Mouse (Mus musculus): Measurements from ENCODE around the gene Sbno2. TPM values are rescaled to one million over a fixed set of nuclear protein-coding genes. Genes with fewer than 3 reads are reported as not detected.
A peak's percentile ranks its signal among the peaks of the same experiment; 100 is the strongest.

The Sbno2 gene
- polyA plus RNA-seq, 1 experiment from 2014 or later: 8.7 TPM

DNA sequence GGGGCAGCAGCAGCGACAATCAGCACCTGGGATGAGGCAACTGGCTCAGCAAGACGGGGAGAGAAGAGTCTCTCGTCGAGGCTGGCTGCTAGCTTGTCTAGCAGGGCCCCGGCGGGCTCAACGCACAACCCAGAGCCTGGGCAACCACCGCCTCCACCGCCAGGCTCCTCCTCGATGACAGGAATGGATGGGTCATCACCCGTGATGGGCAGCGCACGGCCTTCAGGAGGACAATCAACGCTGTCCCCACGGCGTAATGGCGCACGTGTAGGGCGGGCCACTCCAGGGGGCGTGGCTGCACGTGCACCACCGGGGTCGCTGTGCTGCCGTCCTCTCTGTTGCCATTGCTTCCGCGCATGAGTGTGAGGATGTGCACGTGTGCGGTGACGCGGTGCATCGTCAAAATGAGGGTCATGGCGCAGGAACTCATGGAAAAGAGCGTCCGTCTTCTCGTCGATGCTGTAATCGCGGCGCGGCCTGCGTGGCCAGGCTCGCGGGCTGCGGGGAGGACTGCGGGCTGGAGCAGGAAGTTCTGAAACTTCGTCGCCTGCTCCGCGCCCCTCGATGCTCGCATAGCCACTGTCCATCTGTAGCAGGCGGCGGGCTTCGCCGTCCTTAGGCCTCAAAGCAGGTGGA, 26.1 kb upstream of the Sbno2 start:
- 52% methylated on average over 55 of the region's 55 CpGs for WGBS (ENCODE audit: insufficient replicate concordance)
- peaks cover 4% of the 10 kb centered on the region for H3K27me3 ChIP-seq (ENCODE audit: insufficient read depth, low read length)
- peak overlapping the region; percentile 21; the same call in 1 of the 2 replicates for H3K9ac ChIP-seq (replicated peaks)
- H3K9me3 ChIP-seq (ENCODE audit: low read length): no peaks in the 10 kb centered on the region
- H3K4me1 ChIP-seq (ENCODE audit: insufficient read depth): peaks cover 19% of the 10 kb centered on the region
- TF ChIP-seq EP300 (IDR thresholded peaks at IDR 0.05; ENCODE audit: low read depth): no peak
- no peak for TF ChIP-seq CTCF (IDR thresholded peaks at IDR 0.05; ENCODE audit: low read depth)
- DNase-seq: no peak
- ATAC-seq: no peak
- H3K27ac ChIP-seq (ENCODE audit: low read depth): peak overlapping the region; percentile 48; the same call in 1 of the 2 replicates
- H3K36me3 ChIP-seq (replicated peaks; ENCODE audit: insufficient read depth, low read length): peaks cover 46% of the 10 kb centered on the region
- H3K4me2 ChIP-seq (ENCODE audit: low read depth, low read length): no peak overlapping the region
- no peak overlapping the region for H3K4me3 ChIP-seq (ENCODE audit: low read depth, low read length)

DNA sequence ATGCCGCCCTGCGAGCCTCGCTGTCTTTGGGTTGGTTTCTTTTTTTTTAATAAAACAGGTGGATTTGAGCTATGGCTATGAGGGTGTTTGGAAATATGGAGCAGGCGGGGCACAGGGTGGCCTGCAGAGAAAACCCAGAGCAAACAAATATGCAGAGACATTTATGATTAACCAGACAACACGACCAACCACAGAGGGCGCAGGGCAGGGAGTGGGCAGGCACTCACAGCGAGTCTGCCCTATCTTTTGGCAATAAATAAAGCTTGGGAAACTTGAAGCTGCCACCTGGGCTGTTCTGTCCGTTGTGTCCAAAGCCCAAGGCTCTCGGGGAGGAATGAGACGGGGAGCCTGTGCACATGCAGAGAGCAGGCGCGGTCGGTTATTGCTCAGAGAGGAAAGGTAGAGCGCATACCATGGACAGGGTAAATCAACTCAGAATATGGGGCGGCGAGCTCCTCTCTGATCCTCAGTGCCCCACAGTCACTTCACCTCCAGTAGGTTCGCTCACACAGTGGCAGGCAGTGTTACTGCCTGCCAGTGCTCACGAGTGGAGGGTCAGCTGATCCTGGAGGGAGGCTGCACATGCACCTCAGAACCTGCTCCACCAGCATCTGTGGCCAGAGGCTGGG, 25.1 kb upstream of the Sbno2 start:
- Histone ChIP-seq H3K27me3 (ENCODE audit: insufficient read depth, low read length) (no peaks in the 10 kb centered on the region), H3K27ac (ENCODE audit: low read depth) (peak overlapping the region; percentile 66), H3K4me1 (ENCODE audit: insufficient read depth) (peaks cover 17% of the 10 kb centered on the region), H3K4me3 (ENCODE audit: low read depth, low read length) (no peak overlapping the region), H3K4me2 (ENCODE audit: low read depth, low read length) (peak overlapping the region; percentile 13; the same call in 1 of the 2 replicates), H3K36me3 (replicated peaks; ENCODE audit: insufficient read depth, low read length) (peaks cover 55% of the 10 kb centered on the region), H3K9me3 (ENCODE audit: low read length) (no peaks in the 10 kb centered on the region), H3K9ac (replicated peaks) (no peak overlapping the region; the same call in 1 of the 2 replicates)
- ATAC-seq: peak; percentile 86
- TF ChIP-seq EP300 (IDR thresholded peaks at IDR 0.05; ENCODE audit: low read depth): no peak
- TF ChIP-seq CTCF (IDR thresholded peaks at IDR 0.05; ENCODE audit: low read depth): peak; percentile 36
- peak; percentile 69 for DNase-seq
- 70% methylated on average over 18 of the region's 18 CpGs for WGBS (ENCODE audit: insufficient replicate concordance)

DNA sequence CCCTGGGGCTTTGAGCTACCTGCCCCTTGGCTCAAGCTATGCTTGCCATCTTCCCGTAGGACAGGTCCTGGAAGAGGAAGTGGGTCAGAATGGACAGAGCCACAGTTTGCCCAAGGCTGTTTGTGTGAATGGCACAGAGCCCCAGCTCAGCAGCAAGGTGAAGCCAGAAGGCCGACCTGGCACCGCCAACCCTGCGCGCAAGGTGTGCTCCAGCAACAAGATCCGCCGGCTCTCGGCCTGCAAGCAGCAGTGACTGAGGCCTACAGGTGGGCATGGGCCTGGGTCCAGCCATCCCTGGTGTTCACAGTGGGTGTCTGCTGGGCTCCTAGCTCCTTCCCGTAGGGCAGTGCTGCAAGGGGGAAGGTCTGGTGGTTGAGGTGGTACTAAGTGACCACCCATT, 24.5 kb upstream of the Sbno2 start:
- Histone ChIP-seq H3K4me2 (ENCODE audit: low read depth, low read length) (peak overlapping the region; percentile 13; the same call in 1 of the 2 replicates), H3K36me3 (replicated peaks; ENCODE audit: insufficient read depth, low read length) (peaks cover 62% of the 10 kb centered on the region), H3K4me3 (ENCODE audit: low read depth, low read length) (no peak overlapping the region), H3K9ac (replicated peaks) (no peak overlapping the region), H3K4me1 (ENCODE audit: insufficient read depth) (peaks cover 17% of the 10 kb centered on the region), H3K27ac (ENCODE audit: low read depth) (peak overlapping the region; percentile 66), H3K27me3 (ENCODE audit: insufficient read depth, low read length) (no peaks in the 10 kb centered on the region), H3K9me3 (ENCODE audit: low read length) (no peaks in the 10 kb centered on the region)
- no peak for ATAC-seq
- no peak for DNase-seq
- TF ChIP-seq EP300 (IDR thresholded peaks at IDR 0.05; ENCODE audit: low read depth): no peak
- 89% methylated on average over 9 of the region's 9 CpGs for WGBS (ENCODE audit: insufficient replicate concordance)

DNA sequence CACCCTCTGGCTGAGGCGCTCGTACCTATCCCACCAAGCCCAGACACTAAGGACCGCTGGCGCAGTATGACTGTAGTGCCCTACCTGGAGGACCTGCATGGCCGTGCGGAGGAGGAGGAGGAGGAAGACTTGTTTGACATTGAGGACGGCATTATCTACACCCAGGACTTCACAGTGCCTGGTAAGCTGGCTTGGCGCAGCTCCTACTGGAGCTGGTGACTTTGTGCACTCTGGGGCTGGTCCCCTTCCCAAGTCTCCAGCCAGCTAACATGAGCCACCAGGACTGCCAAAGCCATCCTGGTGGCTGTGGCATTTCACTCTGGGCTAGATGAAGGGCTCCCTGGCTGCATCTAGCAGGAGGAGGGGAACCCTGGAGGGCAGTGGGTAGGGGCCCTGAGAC, 22.5 kb upstream of the Sbno2 start:
- peaks cover 71% of the 10 kb centered on the region for H3K36me3 ChIP-seq (replicated peaks; ENCODE audit: insufficient read depth, low read length)
- no peaks in the 10 kb centered on the region for H3K9me3 ChIP-seq (ENCODE audit: low read length)
- no peak overlapping the region for H3K27ac ChIP-seq (ENCODE audit: low read depth)
- DNase-seq (no peak), ATAC-seq (no peak)
- no peaks in the 10 kb centered on the region for H3K27me3 ChIP-seq (ENCODE audit: insufficient read depth, low read length)
- peaks cover 31% of the 10 kb centered on the region for H3K4me1 ChIP-seq (ENCODE audit: insufficient read depth)
- no peak overlapping the region for H3K4me2 ChIP-seq (ENCODE audit: low read depth, low read length)
- H3K4me3 ChIP-seq (ENCODE audit: low read depth, low read length): no peak overlapping the region
- TF ChIP-seq CTCF (IDR thresholded peaks at IDR 0.05; ENCODE audit: low read depth) (no peak), EP300 (IDR thresholded peaks at IDR 0.05; ENCODE audit: low read depth) (no peak)
- WGBS (ENCODE audit: insufficient replicate concordance): 94% methylated on average over 8 of the region's 8 CpGs
- H3K9ac ChIP-seq (replicated peaks): no peak overlapping the region

DNA sequence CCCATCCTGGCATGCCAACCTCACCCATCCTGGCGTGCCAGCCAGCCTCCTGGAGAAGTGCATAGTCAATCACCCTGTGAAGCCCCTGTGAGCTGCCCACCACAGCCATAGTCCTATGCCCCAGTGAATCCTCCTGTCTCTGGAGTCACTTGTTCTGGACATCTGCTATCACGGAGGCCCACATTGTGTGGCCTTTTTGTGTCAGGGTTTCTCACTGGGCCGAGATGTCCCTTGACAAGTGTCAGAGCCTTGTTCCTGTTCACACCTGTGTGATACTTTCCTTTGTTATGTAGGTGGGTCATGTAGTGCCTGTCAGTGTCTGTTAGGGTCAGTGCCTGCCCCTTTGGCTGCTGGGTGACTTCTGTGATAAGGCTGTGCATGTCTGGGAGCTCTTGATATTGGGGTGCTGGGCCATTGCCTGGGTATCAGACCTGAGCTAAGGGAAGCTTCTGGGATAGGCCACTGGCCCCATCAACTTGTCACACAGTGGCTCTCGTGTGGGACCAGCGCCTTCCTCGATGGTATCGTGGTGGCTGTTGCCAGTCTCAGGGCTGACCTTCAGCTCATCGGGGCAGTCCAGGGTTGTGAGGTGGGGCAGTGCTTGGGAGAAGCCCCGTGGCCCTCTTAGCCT, 18.7 kb upstream of the Sbno2 start:
- TF ChIP-seq EP300 (IDR thresholded peaks at IDR 0.05; ENCODE audit: low read depth) (peak; percentile 84), CTCF (IDR thresholded peaks at IDR 0.05; ENCODE audit: low read depth) (no peak)
- Histone ChIP-seq H3K36me3 (replicated peaks; ENCODE audit: insufficient read depth, low read length) (peaks cover 76% of the 10 kb centered on the region), H3K4me2 (ENCODE audit: low read depth, low read length) (peak overlapping the region; percentile 56), H3K27me3 (ENCODE audit: insufficient read depth, low read length) (no peaks in the 10 kb centered on the region), H3K9ac (replicated peaks) (peak overlapping the region; percentile 46), H3K27ac (ENCODE audit: low read depth) (peak overlapping the region; percentile 68; the same call in 1 of the 2 replicates), H3K4me1 (ENCODE audit: insufficient read depth) (peaks cover 36% of the 10 kb centered on the region), H3K9me3 (ENCODE audit: low read length) (no peaks in the 10 kb centered on the region), H3K4me3 (ENCODE audit: low read depth, low read length) (no peak overlapping the region)
- DNase-seq (no peak), ATAC-seq (peak; percentile 66)
- 64% methylated on average over 9 of the region's 9 CpGs for WGBS (ENCODE audit: insufficient replicate concordance)

DNA sequence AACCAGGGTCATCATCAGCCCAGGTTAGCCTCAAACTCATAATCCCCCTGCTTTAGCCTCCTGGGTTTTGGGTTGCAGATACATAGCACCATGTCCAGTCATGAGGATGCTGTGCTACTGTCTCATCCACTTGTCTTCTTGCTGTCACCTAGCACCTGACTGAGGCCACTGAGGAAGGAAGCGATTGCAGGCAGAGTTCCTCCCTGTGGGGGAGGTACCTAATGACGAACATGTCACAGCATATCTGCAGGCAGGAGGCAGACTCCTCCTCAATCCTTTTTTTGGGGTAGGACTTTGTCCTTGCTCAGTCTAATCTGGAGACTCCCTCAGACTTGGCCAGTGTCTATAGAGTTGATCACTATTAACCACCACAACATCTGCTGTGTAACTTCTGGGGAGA, 16.3 kb upstream of the Sbno2 start:
- Histone ChIP-seq H3K9ac (replicated peaks) (no peak overlapping the region), H3K4me3 (ENCODE audit: low read depth, low read length) (no peak overlapping the region), H3K4me1 (ENCODE audit: insufficient read depth) (peaks cover 54% of the 10 kb centered on the region), H3K4me2 (ENCODE audit: low read depth, low read length) (no peak overlapping the region), H3K9me3 (ENCODE audit: low read length) (no peaks in the 10 kb centered on the region), H3K36me3 (replicated peaks; ENCODE audit: insufficient read depth, low read length) (peaks cover 68% of the 10 kb centered on the region), H3K27me3 (ENCODE audit: insufficient read depth, low read length) (no peaks in the 10 kb centered on the region), H3K27ac (ENCODE audit: low read depth) (no peak overlapping the region)
- TF ChIP-seq EP300 (IDR thresholded peaks at IDR 0.05; ENCODE audit: low read depth): no peak
- no peak for TF ChIP-seq CTCF (IDR thresholded peaks at IDR 0.05; ENCODE audit: low read depth)
- WGBS (ENCODE audit: insufficient replicate concordance): 49% methylated on average over 2 of the region's 2 CpGs
- ATAC-seq (no peak), DNase-seq (no peak)
